Mouse (Mus musculus) granulocyte monocyte progenitor cell, adult 5-6 weeks (primary cell): ENCODE measurements around the gene Gm973. TPM values are rescaled to one million over a fixed set of nuclear protein-coding genes. Genes with fewer than 3 reads are reported as not detected.
A peak's percentile ranks its signal among the peaks of the same experiment; 100 is the strongest.

Source experiments
- ATAC-seq: replicated peaks from 2 replicates; pipeline ENCODE4 v1.8.0; 2016; ENCODE audit warnings: mild to moderate bottlenecking, moderate TSS enrichment, inconsistent platforms; ENCODE audit not compliant: poor library complexity, severe bottlenecking
- total RNA-seq, 2 experiments: library from RNA; stranded (forward) in 1 of 2; stranded (reverse) in 1 of 2; fragments of 200-712, 200-1000 nt in 1 of 2; fragments of >200 nt in 1 of 2; fragmentation: Nextera tagmentation in 1 of 2; gene quantifications; 2 replicates each; pipeline ENCODE4 v1.2.3; 2014 to 2017

The Gm973 gene
- 0.41 and 2.8 TPM in 2 replicates for total RNA-seq (2014; fragmentation: Nextera tagmentation)
- not detected in 2 replicates for total RNA-seq (2017)

GRCm38 (mm10) chr1:59516026-59516917 is at the start of gene Gm973:
Gm973 (plus strand) TSS chr1:59516264.
- peak; percentile 40; the same call in 1 of the 2 replicates for ATAC-seq

DNA sequence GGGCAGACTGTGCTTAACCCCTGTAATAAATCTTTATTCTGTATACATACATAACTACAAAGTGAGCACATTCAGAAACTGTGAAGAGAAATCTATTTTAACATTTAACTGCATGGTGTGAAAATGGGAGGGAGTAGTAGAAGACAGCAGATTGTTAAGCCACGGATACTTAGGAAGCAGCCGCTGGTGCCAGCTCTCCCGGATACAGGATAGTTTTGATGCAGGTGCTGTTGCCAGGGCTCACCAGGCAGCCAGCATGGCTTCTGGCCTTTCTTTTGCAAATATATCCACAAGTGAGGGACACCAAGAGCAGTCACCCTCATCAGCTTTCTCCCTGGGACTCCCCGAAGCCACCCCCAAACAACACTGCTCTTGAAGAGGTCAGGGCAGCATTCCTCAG is 46.9 kb upstream of the Gm973 start:
- no peak for ATAC-seq

GRCm38 (mm10) chr1:59470766-59471165 is 45.3 kb upstream of the Gm973 start:
- ATAC-seq: no peak

- peak; percentile 29; the same call in 1 of the 2 replicates for ATAC-seq
Measured at GRCm38 (mm10) chr1:59472368-59473180, 43.5 kb upstream of the Gm973 start.

DNA sequence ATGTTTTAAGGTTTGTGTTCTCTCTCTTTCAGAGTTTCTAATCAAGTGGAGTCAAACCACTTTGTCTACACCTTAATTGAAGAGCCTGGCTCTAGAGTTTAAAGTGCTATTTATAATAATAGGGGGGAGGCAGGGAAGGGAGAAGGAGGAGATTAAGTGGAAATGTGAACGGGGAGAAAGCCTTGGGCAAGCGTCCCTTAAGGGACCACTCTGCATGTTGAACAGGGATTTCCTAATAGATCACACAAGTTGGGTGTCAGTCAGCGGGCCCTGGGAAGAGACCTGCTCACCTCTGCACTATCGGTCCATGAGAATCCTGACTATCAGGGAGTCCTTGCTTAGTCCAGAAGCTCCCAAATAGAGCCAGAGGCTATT is 42.9 kb upstream of the Gm973 start:
- no peak for ATAC-seq

GRCm38 (mm10) chr1:59475618-59476017 is 40.4 kb upstream of the Gm973 start:
- peak; percentile 65 for ATAC-seq

GRCm38 (mm10) chr1:59478911-59479310 is 37.2 kb upstream of the Gm973 start:
- no peak for ATAC-seq

GRCm38 (mm10) chr1:59480821-59481455 is 35.1 kb upstream of the Gm973 start:
- ATAC-seq: no peak

DNA sequence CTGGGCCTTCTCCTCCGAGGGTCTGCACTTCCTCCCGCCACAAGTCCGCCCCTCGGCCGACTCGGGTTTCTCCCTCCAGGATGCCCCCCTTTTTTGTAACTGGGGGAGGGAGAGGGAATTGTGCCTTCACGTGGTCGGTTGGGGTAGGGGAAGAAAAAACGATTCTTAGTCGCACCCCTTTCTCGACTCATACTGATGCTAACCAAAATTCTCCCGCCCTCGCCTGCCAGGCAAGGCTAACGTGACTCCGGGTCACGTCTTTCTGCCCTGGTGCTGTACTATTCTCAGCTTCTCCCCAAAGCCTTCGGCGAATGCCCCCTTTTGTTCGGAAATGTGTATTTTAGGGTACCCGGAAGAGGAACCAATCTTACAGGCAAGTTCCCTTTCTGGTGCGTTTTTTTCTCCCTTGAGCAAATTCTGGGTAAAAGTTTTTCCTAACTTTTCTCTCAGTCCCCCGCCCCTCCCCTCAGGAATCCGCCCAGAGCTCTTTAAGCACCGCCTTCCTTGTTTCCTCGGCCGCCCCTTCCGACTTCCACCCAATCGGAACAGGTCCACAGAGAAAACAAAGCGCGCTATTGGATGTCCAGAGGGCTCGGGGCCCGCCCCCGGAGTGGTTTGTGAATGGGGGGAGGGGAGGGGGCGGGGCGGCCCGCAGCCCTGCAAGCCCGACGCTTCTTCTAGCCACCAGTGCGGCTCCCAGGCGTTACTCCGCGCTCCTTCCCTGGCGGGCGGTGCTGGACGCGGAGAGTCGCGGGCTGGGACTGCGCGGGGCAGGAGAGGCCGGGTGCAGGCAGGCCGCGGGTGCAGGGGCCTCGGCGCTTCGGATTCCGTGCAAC is 34.4 kb upstream of the Gm973 start:
- ATAC-seq: peak; percentile 80

- no peak for ATAC-seq
Measured at GRCm38 (mm10) chr1:59482331-59482695, 33.8 kb upstream of the Gm973 start, which contains the start of gene Fzd7. Fzd7 (plus strand) TSS chr1:59482424.

GRCm38 (mm10) chr1:59482696-59483520 is 33.2 kb upstream of the Gm973 start:
- no peak for ATAC-seq

DNA sequence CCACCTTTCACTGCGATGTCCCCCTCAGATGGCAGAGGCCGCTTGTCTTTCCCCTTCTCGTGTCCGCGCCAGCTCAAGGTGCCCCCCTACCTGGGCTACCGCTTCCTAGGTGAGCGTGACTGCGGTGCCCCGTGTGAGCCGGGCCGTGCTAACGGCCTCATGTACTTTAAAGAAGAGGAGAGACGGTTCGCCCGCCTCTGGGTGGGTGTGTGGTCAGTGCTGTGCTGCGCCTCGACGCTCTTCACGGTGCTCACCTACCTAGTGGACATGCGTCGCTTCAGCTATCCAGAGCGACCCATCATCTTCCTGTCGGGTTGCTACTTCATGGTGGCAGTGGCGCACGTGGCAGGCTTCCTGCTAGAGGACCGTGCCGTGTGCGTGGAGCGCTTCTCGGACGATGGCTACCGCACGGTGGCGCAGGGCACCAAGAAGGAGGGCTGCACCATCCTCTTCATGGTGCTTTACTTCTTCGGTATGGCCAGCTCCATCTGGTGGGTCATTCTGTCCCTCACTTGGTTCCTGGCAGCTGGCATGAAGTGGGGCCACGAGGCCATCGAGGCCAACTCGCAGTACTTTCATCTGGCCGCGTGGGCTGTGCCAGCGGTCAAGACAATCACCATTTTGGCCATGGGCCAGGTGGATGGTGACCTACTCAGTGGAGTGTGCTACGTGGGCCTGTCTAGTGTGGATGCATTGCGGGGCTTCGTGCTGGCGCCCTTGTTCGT is 32.4 kb upstream of the Gm973 start:
- ATAC-seq: peak; percentile 7; the same call in 1 of the 2 replicates

DNA sequence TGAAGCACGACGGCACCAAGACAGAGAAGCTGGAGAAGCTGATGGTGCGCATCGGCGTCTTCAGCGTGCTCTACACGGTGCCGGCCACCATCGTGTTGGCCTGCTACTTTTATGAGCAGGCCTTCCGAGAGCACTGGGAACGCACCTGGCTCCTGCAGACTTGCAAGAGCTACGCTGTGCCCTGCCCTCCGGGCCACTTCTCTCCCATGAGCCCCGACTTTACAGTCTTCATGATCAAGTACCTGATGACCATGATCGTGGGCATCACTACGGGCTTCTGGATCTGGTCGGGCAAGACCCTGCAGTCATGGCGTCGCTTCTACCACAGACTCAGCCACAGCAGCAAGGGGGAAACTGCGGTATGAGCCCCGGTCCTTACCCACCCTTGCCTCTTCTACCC is 31.8 kb upstream of the Gm973 start:
- no peak for ATAC-seq

GRCm38 (mm10) chr1:59484791-59485785 is 31.0 kb upstream of the Gm973 start:
- ATAC-seq: no peak

- no peak for ATAC-seq
Measured at GRCm38 (mm10) chr1:59485803-59486202, 30.3 kb upstream of the Gm973 start.

DNA sequence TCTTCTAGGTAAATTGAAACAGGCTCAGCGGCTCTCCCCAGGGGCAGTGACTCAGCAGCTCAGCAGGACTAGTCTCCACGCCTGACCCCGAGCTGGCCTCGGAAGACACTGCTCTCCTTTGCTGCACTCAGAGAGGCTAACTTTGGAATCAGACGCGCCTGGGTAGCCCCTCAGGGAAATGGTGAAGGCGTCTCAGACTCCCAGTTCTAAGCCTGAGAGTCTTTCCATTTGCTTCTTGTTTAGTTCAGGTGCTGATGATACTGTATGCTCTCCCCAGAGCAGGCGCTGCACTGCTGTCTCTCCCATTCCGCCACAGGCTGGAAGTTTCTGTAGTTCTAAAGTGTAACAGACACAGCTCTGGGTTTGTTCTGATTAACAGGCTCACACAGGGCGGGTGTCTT is 28.4 kb upstream of the Gm973 start:
- no peak for ATAC-seq

DNA sequence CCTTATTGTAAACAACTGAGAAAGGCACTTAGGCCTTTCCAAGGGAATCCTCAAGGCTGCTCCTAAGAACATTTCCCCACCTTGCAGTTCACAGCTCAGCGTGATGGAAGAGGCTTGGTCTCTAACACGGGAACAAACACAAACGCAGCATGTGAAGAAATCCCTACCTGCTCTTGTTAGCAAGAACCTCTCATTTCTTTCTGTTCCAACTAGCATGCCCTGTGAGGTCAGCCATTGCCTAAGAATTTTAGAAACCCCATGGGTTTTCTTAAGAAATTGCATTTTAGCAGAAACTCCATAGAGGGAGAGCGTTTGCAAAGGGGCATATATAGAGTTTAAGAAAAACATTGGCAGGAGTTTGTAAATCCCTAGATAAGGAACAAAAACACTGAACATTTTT is 27.6 kb upstream of the Gm973 start:
- no peak for ATAC-seq
